Mouse (Mus musculus) embryonic facial prominence, embryonic 11.5 days (tissue): ENCODE measurements around the gene Naa80. TPM values are rescaled to one million over a fixed set of nuclear protein-coding genes. Genes with fewer than 3 reads are reported as not detected.
A peak's percentile ranks its signal among the peaks of the same experiment; 100 is the strongest.

Experiments
- ATAC-seq: fragments of 200-750 bp; cut with Nextera tagmentation; replicated peaks from 2 replicates; pipeline ENCODE4 v1.8.0; 2017; ENCODE audit warnings: low read depth; ENCODE audit not compliant: insufficient number of reproducible peaks, low FRiP score, low TSS enrichment
- DNase-seq: peaks from one replicate; pipeline ENCODE4 v3.0.0-alpha.2; 2015; ENCODE audit warnings: low spot score
- H3K27ac ChIP-seq: fragments of 300-500 bp; sonication (generic); replicated peaks from 2 replicates; pipeline ENCODE4 v1.5.1; 2014; ENCODE audit warnings: mild to moderate bottlenecking, low read depth, low read length, control low read depth
- H3K27me3 ChIP-seq: fragments of 300-500 bp; sonication (generic); 2 replicates; pipeline ENCODE4 v1.6.1; 2014; ENCODE audit warnings: mild to moderate bottlenecking, low read length, moderate library complexity, mixed read lengths; ENCODE audit not compliant: control insufficient read depth, insufficient read depth
- H3K36me3 ChIP-seq: fragments of 300-500 bp; sonication (generic); replicated peaks from 2 replicates; pipeline ENCODE4 v1.6.1; 2014; ENCODE audit warnings: low read depth, mild to moderate bottlenecking, low read length, moderate library complexity, mixed read lengths; ENCODE audit not compliant: control insufficient read depth, insufficient read depth
- H3K4me1 ChIP-seq: fragments of 300-500 bp; sonication (generic); 2 replicates; pipeline ENCODE4 v1.6.1; 2014; ENCODE audit warnings: low read length, mixed read lengths; ENCODE audit not compliant: control insufficient read depth, insufficient read depth
- H3K4me2 ChIP-seq: fragments of 300-500 bp; sonication (generic); 2 replicates; pipeline ENCODE4 v1.6.1; 2014; ENCODE audit warnings: low read depth, mild to moderate bottlenecking, control low read depth, low read length, moderate library complexity
- H3K4me3 ChIP-seq: fragments of 300-500 bp; sonication (generic); 2 replicates; pipeline ENCODE4 v1.5.1; 2014; ENCODE audit warnings: low read depth, low read length, control low read depth
- H3K9ac ChIP-seq: fragments of 300-500 bp; sonication (generic); replicated peaks from 2 replicates; pipeline ENCODE4 v1.6.1; 2014; ENCODE audit warnings: mild to moderate bottlenecking, control low read depth, low read length
- H3K9me3 ChIP-seq: fragments of 300-500 bp; sonication (generic); replicated peaks from 2 replicates; pipeline ENCODE4 v1.6.1; 2016; ENCODE audit warnings: mild to moderate bottlenecking, low read length, inconsistent platforms, mixed read lengths; ENCODE audit not compliant: control insufficient read depth
- WGBS: fragments of 180-500 bp; shearing (Covaris S2); extraction: QIAGEN DNeasy Blood & Tissue Kit; methylation state at CpG from one replicate; pipeline ENCODE4 v1.1.7; 2014; 5-methylcytosine and 5-hydroxymethylcytosine counted together
- polyA plus RNA-seq: library from polyadenylated mRNA; unstranded; fragments of >200 nt; fragmentation: Nextera tagmentation; extraction: Ambion mirVana; gene quantifications from 2 replicates; pipeline ENCODE4 v1.2.1, GENCODE M21; 2014

Gene Naa80
- polyA plus RNA-seq, 1 experiment from 2014 or later, result 11.8 TPM

DNA sequence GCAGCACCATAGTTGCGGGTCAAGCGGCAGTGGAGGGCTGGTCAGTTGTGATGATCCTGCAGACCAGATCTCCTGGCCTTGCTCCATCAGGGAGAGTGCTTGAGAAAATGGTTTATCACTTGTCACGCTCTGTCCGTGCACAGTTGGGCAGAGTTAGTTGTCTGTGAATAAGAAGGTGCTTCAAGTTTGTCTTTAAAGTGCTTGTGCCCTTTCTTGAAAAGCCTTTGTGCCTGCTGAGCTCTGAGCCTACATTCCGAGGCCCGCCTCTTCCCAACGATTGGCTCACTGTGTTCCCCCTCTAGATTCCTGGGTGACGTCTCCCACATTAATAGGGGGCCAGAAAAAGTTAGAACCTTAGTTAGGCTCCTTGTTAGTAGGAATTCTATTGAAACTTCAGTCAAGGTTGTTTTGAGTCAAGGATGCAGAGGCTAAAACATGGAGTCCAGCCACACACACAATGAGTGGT lies 26.8 kb upstream of the Naa80 start:
- ATAC-seq (no peak), DNase-seq (peak; percentile 38)
- no peaks in the 10 kb centered on the region; the same call in none of the 2 replicates for H3K4me1 ChIP-seq
- peaks cover 5% of the 10 kb centered on the region; the same call in 1 of the 2 replicates for H3K27me3 ChIP-seq
- H3K36me3 ChIP-seq, result no peaks in the 10 kb centered on the region; the same call in 1 of the 2 replicates
- no peak overlapping the region for H3K27ac ChIP-seq
- 8% methylated on average over 8 of the region's 8 CpGs for WGBS
- H3K4me2 ChIP-seq, result peak overlapping the region; percentile 92
- no peaks in the 10 kb centered on the region for H3K9me3 ChIP-seq
- H3K9ac ChIP-seq, result peak overlapping the region; percentile 82
- H3K4me3 ChIP-seq, result peak overlapping the region; percentile 50

DNA sequence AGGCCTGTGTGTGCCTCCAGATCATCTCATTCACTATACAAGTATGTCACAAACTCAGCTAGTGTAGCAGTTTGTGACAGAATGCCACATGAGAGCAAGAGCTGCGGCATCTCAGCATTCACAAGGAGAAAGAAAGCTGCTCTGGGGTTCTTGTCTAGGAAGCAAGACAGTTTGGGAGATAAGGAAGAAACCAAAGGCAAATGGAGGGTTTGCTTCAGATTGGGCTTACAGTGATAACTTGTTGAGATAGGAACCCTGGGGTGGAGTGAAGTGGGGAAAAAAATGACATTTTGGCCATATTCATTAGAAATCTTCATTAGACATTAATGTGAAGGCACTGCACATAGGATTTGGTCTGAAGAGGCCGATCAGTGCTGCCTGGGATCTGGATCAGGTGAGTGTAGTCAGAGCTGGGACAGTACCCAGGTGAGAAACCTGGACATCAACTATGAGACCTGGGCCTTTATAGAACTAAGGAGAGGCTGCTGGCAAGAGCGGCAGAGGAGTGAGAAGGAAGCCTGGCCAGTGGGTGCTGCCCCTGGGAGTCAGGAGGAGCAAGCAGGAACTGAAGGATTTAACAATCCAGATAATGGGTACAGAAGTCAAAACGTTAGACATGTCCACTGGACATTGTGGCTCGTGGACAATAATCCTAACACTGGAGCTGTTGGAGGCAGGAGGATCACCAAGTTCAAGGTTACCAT lies 25.8 kb upstream of the Naa80 start:
- 76% methylated on average over 5 of the region's 5 CpGs for WGBS
- Histone ChIP-seq H3K4me2 (peak overlapping the region; percentile 5; the same call in 1 of the 2 replicates), H3K4me1 (no peaks in the 10 kb centered on the region; the same call in none of the 2 replicates)

DNA sequence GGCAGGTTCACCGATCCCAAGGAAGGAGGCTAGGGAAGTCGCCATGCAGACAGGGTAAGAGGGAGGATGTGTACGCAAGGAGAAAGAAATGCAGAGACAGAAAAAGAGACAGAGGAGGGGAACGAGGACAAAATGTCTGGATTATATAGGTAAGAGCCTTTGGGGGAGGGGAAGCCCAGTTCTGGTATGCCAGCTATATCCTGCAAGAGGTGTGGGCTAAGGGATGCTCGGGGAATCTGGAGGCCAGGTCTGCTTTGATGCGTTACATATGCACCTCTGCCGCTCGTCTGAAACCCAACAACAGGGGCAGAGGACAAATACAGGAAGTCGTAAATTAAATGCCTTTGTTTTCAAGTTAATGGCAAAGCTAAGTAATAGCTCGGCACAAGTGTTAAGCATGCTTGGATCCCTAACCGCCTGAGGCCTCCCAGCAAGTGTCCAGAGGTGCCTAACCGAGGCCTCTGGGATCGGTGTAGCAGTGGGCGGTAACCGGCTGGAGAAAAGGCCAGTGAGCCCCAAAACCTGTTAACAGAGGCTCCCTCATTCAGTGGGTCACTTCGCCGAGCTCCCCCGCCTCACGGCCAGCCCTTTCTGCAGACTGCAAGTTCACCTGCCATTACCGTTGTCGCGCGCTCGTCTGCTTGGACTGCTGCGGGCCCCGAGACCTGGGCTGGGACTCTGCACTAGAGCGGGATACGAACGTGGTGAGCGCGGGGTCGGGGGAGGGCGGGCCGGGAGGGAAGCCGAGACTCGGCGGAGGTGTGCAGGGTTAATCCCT lies 25.0 kb upstream of the Naa80 start:
- WGBS, result 8% methylated on average over 37 of the region's 37 CpGs
- peak overlapping the region; percentile 74 for H3K4me3 ChIP-seq
- peak overlapping the region; percentile 69 for H3K9ac ChIP-seq
- peaks cover 5% of the 10 kb centered on the region; the same call in 1 of the 2 replicates for H3K27me3 ChIP-seq
- H3K27ac ChIP-seq, result peak overlapping the region; percentile 28; the same call in 1 of the 2 replicates
- H3K36me3 ChIP-seq, result peaks cover 3% of the 10 kb centered on the region
- no peaks in the 10 kb centered on the region for H3K9me3 ChIP-seq
- no peaks in the 10 kb centered on the region; the same call in none of the 2 replicates for H3K4me1 ChIP-seq
- no peak for DNase-seq
- ATAC-seq, result peak; percentile 42
- H3K4me2 ChIP-seq, result peak overlapping the region; percentile 91

More for the DNA sequence above, 25.8 kb upstream of the Naa80 start:
- Histone ChIP-seq H3K36me3 (no peaks in the 10 kb centered on the region; the same call in 1 of the 2 replicates), H3K9ac (no peak overlapping the region; the same call in 1 of the 2 replicates), H3K4me3 (no peak overlapping the region), H3K9me3 (no peaks in the 10 kb centered on the region), H3K27me3 (peaks cover 5% of the 10 kb centered on the region; the same call in 1 of the 2 replicates), H3K27ac (no peak overlapping the region)
- DNase-seq (no peak), ATAC-seq (no peak)

DNA sequence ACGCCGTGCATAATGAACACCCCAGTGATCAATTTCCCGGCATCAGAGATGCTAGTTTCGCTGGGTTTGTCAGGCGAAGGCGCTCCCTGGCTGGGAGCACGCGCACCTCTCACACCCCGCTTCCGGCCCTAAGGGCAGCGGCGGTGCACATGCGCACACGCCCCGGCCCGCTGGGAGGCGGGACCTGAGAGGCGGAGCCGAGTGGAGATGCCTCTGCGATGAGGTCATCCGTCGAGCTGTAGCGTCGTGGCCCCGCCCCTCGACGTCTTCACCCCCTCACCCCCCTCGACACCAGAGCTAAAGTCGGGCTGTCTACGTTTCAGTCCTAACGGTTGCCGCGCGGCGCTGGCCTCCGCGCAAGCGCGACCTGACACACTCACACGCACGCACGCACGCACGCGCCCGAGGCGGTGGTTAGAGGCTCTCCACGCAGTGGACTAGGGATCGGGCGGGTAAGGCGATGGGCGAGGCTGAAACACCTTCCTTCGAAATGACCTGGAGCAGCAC lies 24.3 kb upstream of the Naa80 start:
- peak overlapping the region; percentile 84 for H3K9ac ChIP-seq
- no peaks in the 10 kb centered on the region for H3K9me3 ChIP-seq
- H3K27ac ChIP-seq, result peak overlapping the region; percentile 89
- DNase-seq, result peak; percentile 99
- H3K4me3 ChIP-seq, result peak overlapping the region; percentile 74
- peaks cover 6% of the 10 kb centered on the region for H3K36me3 ChIP-seq
- H3K4me2 ChIP-seq, result peak overlapping the region; percentile 91
- H3K27me3 ChIP-seq, result peaks cover 5% of the 10 kb centered on the region; the same call in 1 of the 2 replicates
- no peaks in the 10 kb centered on the region; the same call in none of the 2 replicates for H3K4me1 ChIP-seq
- under 1% methylated on average over 53 of the region's 53 CpGs for WGBS
- ATAC-seq, result peak; percentile 88

DNA sequence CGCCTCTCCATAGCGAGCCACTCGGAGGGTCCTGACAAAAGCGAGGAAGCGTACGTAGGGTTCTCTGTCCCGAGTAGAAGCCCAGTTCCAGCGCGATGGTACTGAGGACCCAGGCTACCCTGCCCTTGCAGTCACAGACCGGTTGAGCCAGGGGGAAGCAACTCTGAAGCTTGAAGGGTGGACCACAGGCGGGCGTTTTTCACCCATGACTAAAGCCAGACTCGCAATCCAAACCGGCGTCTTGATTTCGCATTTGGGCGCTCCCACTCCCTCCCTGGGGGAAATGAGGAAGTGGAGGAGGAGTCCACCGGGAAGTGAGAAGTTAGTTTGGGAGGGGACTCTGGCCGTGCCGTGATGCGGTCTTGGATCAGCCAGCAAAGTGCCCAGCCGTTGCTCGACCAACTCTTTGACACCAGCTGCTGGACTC lies 23.6 kb upstream of the Naa80 start:
- H3K9me3 ChIP-seq, result no peaks in the 10 kb centered on the region
- ATAC-seq, result peak; percentile 36
- H3K27ac ChIP-seq, result peak overlapping the region; percentile 89
- peak overlapping the region; percentile 74 for H3K4me3 ChIP-seq
- H3K4me2 ChIP-seq, result peak overlapping the region; percentile 91
- H3K27me3 ChIP-seq, result peaks cover 5% of the 10 kb centered on the region; the same call in 1 of the 2 replicates
- peak overlapping the region; percentile 84 for H3K9ac ChIP-seq
- no peaks in the 10 kb centered on the region; the same call in none of the 2 replicates for H3K4me1 ChIP-seq
- H3K36me3 ChIP-seq, result peaks cover 6% of the 10 kb centered on the region
- peak; percentile 60 for DNase-seq
- WGBS, result under 1% methylated on average over 23 of the region's 23 CpGs

DNA sequence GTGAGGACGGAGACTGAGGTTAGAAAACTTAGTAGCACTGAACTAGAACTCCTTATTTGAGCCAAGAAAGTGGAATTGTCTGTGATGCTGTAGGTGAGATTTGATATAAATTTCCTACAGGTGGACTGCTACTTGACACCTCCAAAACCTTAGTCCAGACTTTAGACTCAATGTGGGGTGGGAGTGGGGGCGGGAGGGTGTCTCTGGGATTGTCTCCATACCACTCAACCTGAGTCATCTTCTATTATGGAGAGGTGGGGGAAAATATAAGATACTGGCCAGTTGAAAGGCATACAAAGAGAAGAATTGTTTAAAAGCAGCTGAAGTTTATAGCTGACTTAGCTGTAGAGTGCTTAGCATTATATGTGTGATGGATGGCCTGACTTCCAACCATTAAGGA lies 23.0 kb upstream of the Naa80 start:
- H3K4me1 ChIP-seq, result no peaks in the 10 kb centered on the region; the same call in none of the 2 replicates
- peaks cover 6% of the 10 kb centered on the region for H3K36me3 ChIP-seq
- peak overlapping the region; percentile 84 for H3K9ac ChIP-seq
- no peaks in the 10 kb centered on the region for H3K9me3 ChIP-seq
- H3K27me3 ChIP-seq, result peaks cover 3% of the 10 kb centered on the region; the same call in 1 of the 2 replicates
- H3K4me3 ChIP-seq, result peak overlapping the region; percentile 74
- ATAC-seq (no peak), DNase-seq (no peak)
- 35% methylated on average over 2 of the region's 2 CpGs for WGBS
- H3K27ac ChIP-seq, result no peak overlapping the region
- H3K4me2 ChIP-seq, result peak overlapping the region; percentile 91

DNA sequence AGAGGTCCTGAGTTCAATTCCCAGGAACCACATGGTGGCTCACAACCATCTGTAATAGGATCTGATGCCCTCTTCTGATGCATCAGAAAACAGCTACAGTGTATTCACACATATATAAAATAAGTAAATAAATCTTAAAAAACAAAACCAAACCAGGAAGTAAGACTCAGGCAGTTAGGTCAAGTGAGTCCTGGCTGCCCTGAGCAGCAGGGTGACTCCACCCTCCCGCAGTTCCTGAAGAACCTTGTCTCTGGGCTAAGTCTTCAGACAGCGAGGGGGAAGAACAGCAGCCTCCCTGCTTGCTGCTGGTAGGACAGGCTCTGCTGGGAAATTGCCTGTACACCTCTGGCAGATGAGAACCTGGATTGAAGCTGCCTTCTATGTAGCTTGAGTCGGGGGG lies 22.3 kb upstream of the Naa80 start:
- peak overlapping the region; percentile 91 for H3K4me2 ChIP-seq
- no peaks in the 10 kb centered on the region; the same call in 1 of the 2 replicates for H3K27me3 ChIP-seq
- WGBS, result 73% methylated on average over 3 of the region's 3 CpGs
- H3K36me3 ChIP-seq, result peaks cover 8% of the 10 kb centered on the region
- no peak overlapping the region for H3K9ac ChIP-seq
- no peaks in the 10 kb centered on the region for H3K9me3 ChIP-seq
- H3K4me3 ChIP-seq, result no peak overlapping the region; the same call in 1 of the 2 replicates
- DNase-seq (no peak), ATAC-seq (no peak)
- H3K4me1 ChIP-seq, result no peaks in the 10 kb centered on the region; the same call in none of the 2 replicates
- no peak overlapping the region for H3K27ac ChIP-seq
